Mouse (Mus musculus) neutrophil, adult 59 days (primary cell): ENCODE measurements around the gene Slx4ip. TPM values are rescaled to one million over a fixed set of nuclear protein-coding genes. Genes with fewer than 3 reads are reported as not detected.

Experiments
- total RNA-seq, 2 experiments: library from RNA; stranded (reverse); gene quantifications; 1 replicate in 1 of 2; 2 replicates in 1 of 2; pipeline ENCODE4 v1.2.4; 2023

Gene Slx4ip
- 1 to 10 TPM; 4.0 to 5.4 TPM for total RNA-seq

GRCm38 (mm10) chr2:136891068-136891950, at the start of gene Slx4ip, which contains the start of the genes AL731706.1 and Mkks:
Gene Slx4ip, plus strand, starts transcription at chr2:136891218.
Gene AL731706.1, minus strand, starts transcription at chr2:136891389.
Gene Mkks, minus strand, starts transcription at chr2:136891389.

GRCm38 (mm10) chr2:136885579-136885978, 5.4 kb upstream of the Slx4ip start, which contains the start of gene AL731706.2:
Gene AL731706.2, minus strand, starts transcription at chr2:136885679.

GRCm38 (mm10) chr2:137116025-137116674, 225.1 kb downstream of the Slx4ip start, which contains the start of gene Jag1:
Gene Jag1, minus strand, starts transcription at chr2:137116644.

Other genes starting within 250 kb of the Slx4ip start
- gene Snap25, start 177.8 kb upstream of the Slx4ip start, total RNA-seq, result not detected
- 1 to 10 TPM in 1 of 2 experiments, not detected in 1; 7.1 TPM for gene AL731706.2, start 5.5 kb upstream of the Slx4ip start, total RNA-seq
- 1 to 10 TPM; 3.4 to 7.2 TPM for gene AL731706.1, start 171 bp downstream of the Slx4ip start, total RNA-seq
- gene Mkks, start 171 bp downstream of the Slx4ip start, total RNA-seq, result 1 to 10 TPM; 4.5 to 5.9 TPM
- gene Jag1, start 225.4 kb downstream of the Slx4ip start, total RNA-seq, result 1 to 10 TPM; 3.9 to 4.2 TPM